Mouse (Mus musculus) erythroblast, embryonic 14.5 days (primary cell): ENCODE data around the gene Zfp280b. TPM values are rescaled to one million over a fixed set of nuclear protein-coding genes. Genes with fewer than 3 reads are reported as not detected.
"Not testable (repeated sequence)": the region's sequence is repeated elsewhere in the genome, so short reads cannot be mapped to it uniquely, and the experiment has no call there.

Source experiments
- H3K27me3 ChIP-seq: 2 replicates; pipeline ENCODE4 v1.6.1; 2012; ENCODE audit warnings: inconsistent platforms; ENCODE audit not compliant: control insufficient read depth
- H3K36me3 ChIP-seq: 2 replicates; pipeline ENCODE4 v1.6.1; 2012; ENCODE audit warnings: mild to moderate bottlenecking, inconsistent platforms; ENCODE audit not compliant: control insufficient read depth
- H3K4me1 ChIP-seq: 2 replicates; pipeline ENCODE4 v1.6.1; 2012; ENCODE audit warnings: inconsistent platforms; ENCODE audit not compliant: control insufficient read depth
- H3K4me3 ChIP-seq: replicated peaks from 2 replicates; pipeline ENCODE3; 2012; ENCODE audit warnings: moderate library complexity, mild to moderate bottlenecking, inconsistent platforms
- H3K9me3 ChIP-seq: 2 replicates; pipeline ENCODE4 v1.6.1; 2012; ENCODE audit warnings: low read length, inconsistent platforms, mixed read lengths; ENCODE audit not compliant: control insufficient read depth
- GATA1 ChIP-seq: IDR thresholded peaks from 2 replicates; pipeline ENCODE4 v1.6.1; 2012; ENCODE audit warnings: low read length, inconsistent platforms, mixed read lengths
- TAL1 ChIP-seq: IDR thresholded peaks from 3 replicates; pipeline ENCODE4 v1.6.1; 2012; ENCODE audit warnings: low read length, inconsistent platforms, mixed read lengths
- polyA plus RNA-seq: library from polyadenylated mRNA; stranded (reverse); fragments of >175 nt; gene quantifications from 2 replicates; pipeline ENCODE4 v1.2.3, GENCODE M21; 2012

Zfp280b gene
- 0.32 and 0.36 TPM in 2 replicates for polyA plus RNA-seq

DNA sequence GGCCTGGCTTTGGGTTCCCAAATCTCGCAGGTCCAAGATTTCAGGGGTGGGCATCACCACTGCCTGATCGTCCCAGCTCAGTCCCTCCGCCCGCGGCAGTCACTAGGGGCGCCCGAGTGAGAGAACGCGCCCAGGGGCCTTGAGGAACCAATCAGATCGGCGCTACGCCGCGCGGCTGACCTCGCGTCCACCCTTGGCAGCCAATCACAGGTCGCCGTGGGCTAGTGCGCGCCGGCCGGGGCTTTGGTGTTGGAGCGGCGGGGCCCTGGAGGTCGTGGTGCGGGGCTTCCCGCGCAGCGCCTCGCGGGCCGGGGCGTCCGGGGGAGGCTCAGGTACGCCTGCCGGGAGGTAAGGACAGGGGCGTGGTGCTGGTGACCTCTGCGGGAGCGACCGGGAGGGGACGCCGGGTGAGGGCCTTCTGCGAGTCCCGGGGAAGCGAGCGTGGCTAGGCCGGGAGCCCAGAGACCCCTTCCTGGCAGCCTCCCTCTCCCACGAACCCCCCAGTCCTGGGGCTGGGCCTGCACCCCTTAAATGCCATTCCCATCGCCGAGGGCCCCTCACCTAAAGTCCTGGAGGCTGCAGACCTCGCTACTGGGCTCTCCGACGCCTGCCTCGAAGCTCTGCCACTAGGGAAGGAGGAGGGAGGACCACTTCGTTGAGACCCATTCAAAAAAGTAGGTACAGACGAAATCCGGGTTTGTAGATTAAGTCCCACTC, at the start of gene Zfp280b:
Gene Zfp280b (plus strand): TSS at position 249 of the 717 bp plus-strand sequence.
- TF ChIP-seq TAL1 (no peak), GATA1 (no peak)
- peaks cover 37% of the 10 kb centered on the region for H3K4me1 ChIP-seq

DNA sequence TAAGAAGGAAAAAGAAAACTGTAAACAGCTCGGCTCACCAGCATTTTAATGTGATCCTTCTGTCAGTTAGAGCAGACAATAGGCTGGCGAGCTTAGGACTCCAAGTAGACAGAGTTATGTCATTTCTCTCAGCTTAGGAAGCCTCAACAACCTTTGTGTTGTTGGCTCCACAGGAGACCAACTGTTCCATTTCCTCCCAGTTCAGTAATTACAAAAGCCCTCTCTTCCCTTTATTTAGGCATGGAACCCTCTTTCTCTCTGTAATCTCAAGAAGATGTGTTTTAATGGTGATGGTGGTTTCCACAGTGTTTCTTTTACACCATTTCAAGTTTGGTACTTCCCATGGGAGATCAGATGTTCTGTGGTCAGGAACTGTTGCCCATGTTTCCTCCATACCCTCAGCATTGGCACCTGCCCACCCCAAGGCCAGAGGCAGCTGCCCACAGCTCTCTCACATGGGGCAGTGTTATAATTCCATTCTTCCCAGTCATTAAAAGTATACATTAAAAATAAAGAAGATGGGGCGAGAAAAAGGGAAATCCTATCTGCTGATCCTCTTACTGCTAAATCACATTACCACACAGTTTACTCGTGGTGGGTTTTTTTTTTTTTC, 41.9 kb upstream of the Zfp280b start:
- peaks cover 3% of the 10 kb centered on the region for H3K27me3 ChIP-seq
- no peak overlapping the region for H3K4me3 ChIP-seq
- TF ChIP-seq TAL1 (no peak), GATA1 (no peak)
- H3K9me3 ChIP-seq: no peaks in the 10 kb centered on the region
- H3K4me1 ChIP-seq: no peaks in the 10 kb centered on the region
- H3K36me3 ChIP-seq: no peaks in the 10 kb centered on the region

More for the DNA sequence above, at the start of gene Zfp280b:
- Histone ChIP-seq H3K36me3 (peaks cover 22% of the 10 kb centered on the region), H3K9me3 (no peaks in the 10 kb centered on the region), H3K27me3 (no peaks in the 10 kb centered on the region), H3K4me3 (peak within 1 kb of the TSS; percentile 96)

DNA sequence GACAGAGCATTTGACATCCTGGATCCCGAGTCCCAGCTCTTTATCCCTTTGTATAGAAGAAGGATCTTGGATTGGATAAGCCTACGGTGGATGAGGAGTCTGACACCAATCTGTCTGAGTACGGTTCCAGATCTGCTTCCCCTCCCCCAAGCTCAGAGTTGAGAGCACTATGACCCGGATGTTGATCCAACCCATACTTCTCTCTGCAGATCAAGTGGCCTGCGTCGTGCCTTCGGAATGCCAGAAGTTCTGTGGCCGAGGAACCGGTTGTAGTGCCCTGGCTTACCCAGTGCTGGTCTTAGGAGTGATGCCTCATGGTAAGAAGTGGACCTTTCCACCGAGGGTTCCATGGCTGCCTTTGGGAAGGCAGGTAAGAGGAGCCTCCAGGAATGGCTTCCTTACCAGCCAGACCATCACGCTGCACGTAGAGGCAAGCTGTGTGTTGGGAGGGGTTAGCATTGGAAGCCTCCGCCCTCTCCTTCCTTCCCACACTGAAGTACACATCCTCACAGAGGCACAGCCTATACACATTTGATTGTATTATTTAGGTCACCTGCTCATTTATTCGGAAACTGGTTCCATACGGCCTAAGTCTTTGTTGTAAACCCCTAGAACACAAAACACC, 38.7 kb upstream of the Zfp280b start:
- no peak for TF ChIP-seq GATA1
- no peak for TF ChIP-seq TAL1
- H3K4me1 ChIP-seq: no peaks in the 10 kb centered on the region; the same call in 1 of the 2 replicates
- H3K27me3 ChIP-seq: peaks cover 3% of the 10 kb centered on the region
- H3K4me3 ChIP-seq: no peak overlapping the region
- H3K9me3 ChIP-seq: no peaks in the 10 kb centered on the region
- no peaks in the 10 kb centered on the region for H3K36me3 ChIP-seq

DNA sequence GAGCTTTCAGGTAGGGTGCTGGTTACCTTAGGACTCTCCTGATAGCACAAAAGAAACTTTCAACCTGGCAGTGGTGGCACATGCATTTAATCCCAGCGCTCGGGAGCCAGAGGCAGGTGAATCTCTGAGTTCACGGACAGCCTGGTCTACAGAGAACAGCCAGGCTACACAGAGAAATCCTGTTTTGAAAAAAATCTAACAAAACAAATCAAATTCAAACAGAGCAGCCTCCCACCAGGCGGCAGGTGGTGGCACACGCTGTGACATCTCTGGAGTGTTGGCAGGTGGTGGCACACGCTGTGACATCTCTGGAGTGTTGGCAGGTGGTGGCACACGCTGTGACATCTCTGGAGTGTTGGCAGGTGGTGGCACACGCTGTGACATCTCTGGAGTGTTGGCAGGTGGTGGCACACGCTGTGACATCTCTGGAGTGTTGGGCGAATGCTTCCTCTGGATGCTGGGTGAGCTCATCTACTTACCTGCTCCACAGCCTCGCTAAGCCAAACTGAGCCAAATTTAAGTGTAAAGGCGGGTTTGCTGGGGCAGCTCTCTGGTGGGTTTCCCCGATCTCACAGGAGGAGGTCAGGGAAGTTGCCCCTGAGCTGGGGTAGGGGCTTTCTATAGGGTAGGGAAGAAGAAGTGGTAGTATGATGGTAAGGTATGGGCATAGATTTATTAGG, 37.8 kb upstream of the Zfp280b start:
- not testable (repeated sequence) for H3K9me3 ChIP-seq, H3K4me3 ChIP-seq, H3K27me3 ChIP-seq, H3K36me3 ChIP-seq, H3K4me1 ChIP-seq

DNA sequence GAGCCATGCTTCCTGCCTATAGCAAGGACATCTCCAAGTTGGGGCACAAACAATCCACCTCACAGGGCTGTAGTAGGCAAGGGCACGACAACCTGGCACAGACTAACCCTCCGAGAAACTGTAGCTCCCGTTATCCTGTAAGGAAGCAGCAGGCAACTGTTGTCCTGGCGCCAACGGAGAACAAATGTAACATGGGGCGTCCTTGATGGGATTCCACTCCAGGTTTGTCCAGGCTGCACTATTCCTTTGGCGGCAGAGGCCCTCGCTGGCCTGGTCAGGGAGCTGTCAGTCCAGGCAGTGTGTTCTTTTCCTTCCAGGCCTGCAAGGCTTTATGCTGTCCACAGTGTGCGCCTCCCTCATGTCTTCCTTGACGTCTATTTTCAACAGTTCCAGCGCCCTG, 37.0 kb upstream of the Zfp280b start:
- TF ChIP-seq GATA1 (no peak), TAL1 (no peak)
- Histone ChIP-seq H3K9me3 (no peaks in the 10 kb centered on the region), H3K4me1 (no peaks in the 10 kb centered on the region; the same call in 1 of the 2 replicates), H3K4me3 (no peak overlapping the region), H3K27me3 (peaks cover 3% of the 10 kb centered on the region), H3K36me3 (no peaks in the 10 kb centered on the region)

DNA sequence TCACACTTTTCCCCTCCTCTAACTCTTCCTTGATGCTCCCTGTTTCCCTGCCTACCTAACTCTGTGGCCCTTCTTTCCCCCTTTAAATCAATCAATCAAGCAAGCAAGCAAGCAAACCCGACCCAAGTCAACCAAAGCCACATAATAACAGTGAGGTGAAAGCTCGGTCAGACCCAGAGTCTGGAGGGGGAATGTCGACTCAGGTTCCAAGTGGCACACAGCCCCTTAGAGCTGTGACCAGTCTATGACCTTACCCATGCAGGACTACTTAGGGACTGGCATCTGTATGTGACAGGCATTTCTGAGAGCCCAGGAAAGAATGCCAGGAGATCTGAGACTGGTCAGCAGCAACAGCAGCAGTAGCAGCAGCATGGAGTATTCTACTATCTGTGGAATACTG, 36.1 kb upstream of the Zfp280b start:
- Histone ChIP-seq H3K36me3 (no peaks in the 10 kb centered on the region), H3K4me1 (no peaks in the 10 kb centered on the region; the same call in 1 of the 2 replicates), H3K9me3 (no peaks in the 10 kb centered on the region), H3K27me3 (peaks cover 3% of the 10 kb centered on the region), H3K4me3 (no peak overlapping the region)
- TF ChIP-seq GATA1 (no peak), TAL1 (no peak)

DNA sequence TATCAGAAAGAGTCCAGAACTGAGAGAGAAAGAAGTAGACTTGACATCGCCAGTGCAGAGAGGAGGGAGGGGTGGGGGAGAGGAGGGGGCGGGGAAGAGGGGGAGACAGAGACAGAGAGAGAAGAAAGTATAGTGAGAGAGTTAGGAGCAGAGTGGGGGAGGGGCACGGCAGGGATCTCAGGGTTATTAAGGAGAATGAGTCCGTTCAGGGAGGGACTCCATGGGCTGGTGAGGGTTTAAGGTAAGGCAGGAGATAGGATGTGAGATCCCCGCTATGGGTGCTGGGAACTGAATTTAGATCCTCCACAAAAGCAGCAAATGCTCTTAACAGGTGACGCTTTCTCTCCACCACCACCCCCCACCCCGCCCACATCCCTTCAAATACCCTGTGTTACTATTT, 31.3 kb upstream of the Zfp280b start:
- no peaks in the 10 kb centered on the region; the same call in 1 of the 2 replicates for H3K4me1 ChIP-seq
- H3K9me3 ChIP-seq: no peaks in the 10 kb centered on the region
- no peaks in the 10 kb centered on the region for H3K36me3 ChIP-seq
- no peaks in the 10 kb centered on the region for H3K27me3 ChIP-seq
- TF ChIP-seq TAL1: no peak
- no peak for TF ChIP-seq GATA1
- H3K4me3 ChIP-seq: no peak overlapping the region

DNA sequence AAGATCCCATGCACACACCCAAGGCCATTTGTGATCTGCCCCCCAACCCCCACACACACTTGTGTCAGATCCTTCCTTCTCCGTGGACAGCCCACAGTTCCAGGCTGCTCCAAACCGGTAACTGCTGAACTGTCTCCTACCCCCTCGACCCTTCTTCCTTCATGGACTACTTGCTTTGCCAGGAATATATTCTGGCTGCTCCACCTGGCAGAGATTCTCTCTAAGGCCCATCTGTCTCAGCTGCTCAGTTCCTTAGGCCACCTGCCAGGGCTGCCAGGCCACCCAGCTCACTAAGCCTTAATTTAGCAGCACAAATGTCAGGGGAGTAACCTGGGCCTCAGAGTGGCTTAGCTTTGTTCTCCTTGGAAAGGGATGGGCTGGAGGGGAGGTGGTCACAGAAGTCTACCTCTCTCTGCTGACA, 30.3 kb upstream of the Zfp280b start:
- no peaks in the 10 kb centered on the region for H3K36me3 ChIP-seq
- no peaks in the 10 kb centered on the region for H3K27me3 ChIP-seq
- no peaks in the 10 kb centered on the region; the same call in 1 of the 2 replicates for H3K4me1 ChIP-seq
- no peaks in the 10 kb centered on the region for H3K9me3 ChIP-seq
- TF ChIP-seq TAL1 (no peak), GATA1 (no peak)
- H3K4me3 ChIP-seq: no peak overlapping the region

DNA sequence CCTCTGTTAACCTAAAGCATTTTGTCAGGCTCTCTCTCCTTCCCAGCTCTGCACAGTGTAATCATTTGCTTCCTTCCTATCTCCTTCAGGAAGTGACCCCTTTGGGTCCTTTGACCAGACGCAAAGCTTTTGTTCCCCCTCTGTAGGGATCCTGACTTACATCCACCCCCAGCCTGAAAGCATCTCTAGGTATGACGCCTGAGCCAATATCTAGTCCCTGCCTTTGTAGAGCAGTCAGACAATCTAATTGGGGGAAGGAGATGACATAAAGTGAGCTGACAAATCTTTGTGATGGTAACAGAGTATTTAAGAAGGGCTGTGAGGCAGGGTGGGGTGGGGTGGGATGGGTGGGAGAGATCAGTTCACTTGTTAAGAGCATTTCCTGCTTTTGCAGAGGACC, 29.8 kb upstream of the Zfp280b start:
- H3K27me3 ChIP-seq: no peaks in the 10 kb centered on the region
- TF ChIP-seq GATA1 (no peak), TAL1 (no peak)

More for the DNA sequence above, 29.8 kb upstream of the Zfp280b start:
- no peaks in the 10 kb centered on the region for H3K9me3 ChIP-seq
- no peak overlapping the region for H3K4me3 ChIP-seq
- H3K4me1 ChIP-seq: no peaks in the 10 kb centered on the region; the same call in 1 of the 2 replicates
- no peaks in the 10 kb centered on the region for H3K36me3 ChIP-seq
